Mouse (Mus musculus): ENCODE data around the gene Brd4. TPM values are rescaled to one million over a fixed set of nuclear protein-coding genes. Genes with fewer than 3 reads are reported as not detected.

The Brd4 gene
- polyA plus RNA-seq, 2 experiments, result 80.0 to 97.3 TPM

DNA sequence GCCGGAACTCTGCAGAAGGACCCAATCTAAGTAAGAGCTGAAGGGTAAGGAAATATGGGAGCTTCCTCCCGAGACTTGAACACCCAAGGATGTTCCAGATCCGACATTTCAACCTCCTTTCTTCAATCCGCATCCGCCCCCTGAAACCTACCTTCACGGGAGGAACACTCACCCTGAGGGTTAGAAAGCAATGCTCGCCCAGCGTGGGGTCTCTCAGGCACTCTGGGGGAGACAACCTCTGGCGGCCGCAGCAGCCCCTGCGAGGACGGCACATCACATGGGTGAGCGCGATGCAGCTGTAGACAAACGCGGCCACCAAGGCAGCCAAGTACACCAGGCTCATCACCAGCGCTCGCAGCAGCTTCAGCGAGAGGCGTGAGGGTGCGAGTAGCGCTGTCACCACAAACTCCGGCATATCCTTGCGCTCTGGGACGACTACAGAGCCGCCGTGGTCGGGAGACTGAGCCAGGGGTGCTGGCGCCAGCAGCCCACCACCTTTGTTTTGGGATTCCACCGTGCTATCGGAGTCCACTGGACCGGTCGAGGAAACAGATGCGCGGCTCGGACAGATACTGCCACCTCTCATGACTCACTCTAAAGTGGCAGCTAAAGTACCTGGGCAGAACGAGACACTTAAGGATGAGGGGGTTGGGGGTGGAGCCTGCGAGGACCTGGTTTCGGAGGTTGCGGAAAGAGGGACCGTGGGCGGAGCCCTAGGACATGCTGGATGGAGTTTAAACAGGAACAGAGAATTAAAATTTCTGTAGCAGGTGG, 95.5 kb downstream of the Brd4 start, which contains the start of gene Ephx3:
Gene Ephx3, minus strand, starts transcription at position 687 of the 774 bp plus-strand sequence.
- 7% methylated on average over 42 of the region's 42 CpGs for WGBS
- TF ChIP-seq POLR2A (IDR thresholded peaks at IDR 0.05; ENCODE audit: borderline replicate concordance, extremely low read depth, insufficient read depth, insufficient read length), result no peak
- no peak for DNase-seq (ENCODE audit: low spot score)
- peak within 1 kb of the TSS; percentile 53 for H3K9ac ChIP-seq (ENCODE audit: low read depth, low read length, severe bottlenecking)
- peaks cover 19% of the 10 kb centered on the region; the same call in 1 of the 2 replicates for H3K27me3 ChIP-seq (ENCODE audit: control insufficient read depth, insufficient read depth, low read length)
- no peak for ATAC-seq (ENCODE audit: low FRiP score, low read depth)
- H3K27ac ChIP-seq (replicated peaks; ENCODE audit: low read depth, low read length), result no peak within 1 kb of the TSS
- H3K9me3 ChIP-seq (ENCODE audit: control insufficient read depth, low read length), result no peaks in the 10 kb centered on the region
- peak within 1 kb of the TSS; percentile 64 for H3K4me2 ChIP-seq (replicated peaks; ENCODE audit: low read depth, low read length, severe bottlenecking)
- H3K36me3 ChIP-seq (ENCODE audit: control insufficient read depth, insufficient read depth, low read length), result no peaks in the 10 kb centered on the region
- peaks cover 12% of the 10 kb centered on the region for H3K4me1 ChIP-seq (ENCODE audit: control insufficient read depth, insufficient read depth, low read length)
- peak within 1 kb of the TSS; percentile 38 for H3K4me3 ChIP-seq (replicated peaks; ENCODE audit: low read length)

DNA sequence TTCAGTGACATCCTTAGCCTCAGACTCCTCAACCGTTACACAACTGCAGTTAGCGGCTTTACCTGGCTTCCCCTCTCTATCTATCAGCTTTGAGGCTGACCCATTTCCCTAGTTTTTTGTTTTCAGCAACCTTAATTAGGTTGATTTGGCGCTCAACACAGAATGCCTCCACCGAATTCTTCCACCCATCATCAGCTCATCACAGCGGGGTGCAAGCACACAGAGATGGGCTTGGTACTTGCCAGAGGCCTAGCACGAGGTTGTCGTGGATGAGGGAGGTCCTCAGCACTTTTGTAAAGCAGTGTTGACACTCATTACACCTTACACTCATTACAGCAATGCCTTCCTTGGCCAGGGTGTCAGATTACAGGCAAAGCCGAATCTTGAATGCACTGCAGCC, 101.5 kb downstream of the Brd4 start:
- no peak for TF ChIP-seq POLR2A (IDR thresholded peaks at IDR 0.05; ENCODE audit: borderline replicate concordance, extremely low read depth, insufficient read depth, insufficient read length)
- no peaks in the 10 kb centered on the region for H3K36me3 ChIP-seq (ENCODE audit: control insufficient read depth, insufficient read depth, low read length)
- no peak for DNase-seq (ENCODE audit: low spot score)
- no peak overlapping the region for H3K4me3 ChIP-seq (replicated peaks; ENCODE audit: low read length)
- ATAC-seq (ENCODE audit: low FRiP score, low read depth), result no peak
- no peak overlapping the region for H3K4me2 ChIP-seq (replicated peaks; ENCODE audit: low read depth, low read length, severe bottlenecking)
- no peaks in the 10 kb centered on the region for H3K9me3 ChIP-seq (ENCODE audit: control insufficient read depth, low read length)
- no peak overlapping the region for H3K27ac ChIP-seq (replicated peaks; ENCODE audit: low read depth, low read length)
- H3K4me1 ChIP-seq (ENCODE audit: control insufficient read depth, insufficient read depth, low read length), result no peaks in the 10 kb centered on the region
- 22% methylated on average over 8 of the region's 8 CpGs for WGBS
- H3K27me3 ChIP-seq (ENCODE audit: control insufficient read depth, insufficient read depth, low read length), result 0 out of 2 replicates have a peak, but pooled peaks cover under 1% of the 10 kb centered on the region
- H3K9ac ChIP-seq (ENCODE audit: low read depth, low read length, severe bottlenecking), result 0 out of 2 replicates have a peak overlapping the region, but pooled peaks have one; percentile 21

DNA sequence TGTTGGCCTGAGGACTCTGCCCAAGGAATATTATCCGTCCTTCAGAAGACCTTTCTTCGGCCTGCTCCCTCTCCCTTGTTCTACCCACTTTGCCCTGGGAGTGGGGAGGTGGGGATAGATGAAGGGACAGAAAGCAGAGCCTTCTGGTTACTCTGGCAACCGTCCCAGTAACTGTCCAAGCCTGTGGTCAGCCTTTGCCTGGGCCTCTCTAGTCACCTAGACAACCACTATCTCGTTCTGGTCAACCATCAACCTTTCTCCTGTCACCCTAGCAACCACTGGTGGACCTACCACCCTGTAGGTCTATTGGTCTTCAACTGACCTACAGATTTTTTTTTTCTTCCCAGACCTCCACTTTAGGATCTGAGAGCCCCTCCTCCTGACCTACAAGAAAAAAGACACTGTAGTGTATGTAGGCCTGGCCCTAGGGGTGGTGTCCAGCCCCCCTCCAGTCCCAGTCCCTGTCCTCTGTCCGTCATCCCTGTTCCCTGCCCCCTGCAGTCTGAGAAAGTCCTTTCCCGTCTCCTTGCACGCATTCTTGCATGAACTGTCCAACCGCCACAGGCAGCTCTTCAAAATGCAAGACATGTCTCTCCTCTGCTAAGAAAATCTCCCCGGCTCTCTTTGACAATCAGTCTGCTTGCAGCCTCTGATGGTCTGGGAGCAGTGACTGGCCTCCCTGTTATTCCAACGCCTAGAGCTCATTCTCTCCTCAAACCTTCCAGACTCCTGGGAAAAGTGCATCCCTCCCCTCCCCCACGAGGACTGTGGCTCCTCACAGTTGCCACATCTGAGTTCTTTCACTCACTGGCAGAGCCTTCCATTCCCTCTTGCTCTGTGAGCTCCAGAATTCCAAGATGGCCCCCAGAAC, 104.7 kb downstream of the Brd4 start:
- DNase-seq (ENCODE audit: low spot score), result no peak
- TF ChIP-seq POLR2A (IDR thresholded peaks at IDR 0.05; ENCODE audit: borderline replicate concordance, extremely low read depth, insufficient read depth, insufficient read length), result no peak
- Histone ChIP-seq H3K27me3 (ENCODE audit: control insufficient read depth, insufficient read depth, low read length) (no peaks in the 10 kb centered on the region), H3K4me2 (replicated peaks; ENCODE audit: low read depth, low read length, severe bottlenecking) (no peak overlapping the region), H3K4me1 (ENCODE audit: control insufficient read depth, insufficient read depth, low read length) (no peaks in the 10 kb centered on the region), H3K9me3 (ENCODE audit: control insufficient read depth, low read length) (no peaks in the 10 kb centered on the region), H3K36me3 (ENCODE audit: control insufficient read depth, insufficient read depth, low read length) (no peaks in the 10 kb centered on the region), H3K9ac (ENCODE audit: low read depth, low read length, severe bottlenecking) (no peak overlapping the region), H3K27ac (replicated peaks; ENCODE audit: low read depth, low read length) (no peak overlapping the region), H3K4me3 (replicated peaks; ENCODE audit: low read length) (no peak overlapping the region)
- WGBS, result 65% methylated on average over 11 of the region's 11 CpGs
- ATAC-seq (ENCODE audit: low FRiP score, low read depth), result no peak

DNA sequence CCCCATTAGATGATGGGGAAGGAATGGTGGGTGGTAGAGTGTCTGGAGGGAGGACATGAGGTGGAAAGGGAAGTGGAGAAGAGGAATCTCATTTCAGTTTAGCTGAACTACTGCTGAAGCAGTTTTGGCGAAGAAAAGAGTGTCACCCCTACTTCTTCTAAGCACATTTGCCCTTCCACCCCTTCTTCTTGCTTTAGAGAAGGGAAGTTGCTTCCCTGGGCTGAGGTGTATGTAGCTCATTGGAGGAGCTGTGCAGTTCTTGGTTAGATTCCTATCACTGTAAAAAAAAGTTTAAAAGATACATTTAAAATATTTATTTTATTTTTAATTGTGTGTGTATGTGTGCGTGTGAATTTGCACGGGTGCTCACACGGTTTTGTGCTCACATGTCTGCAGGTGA, 107.6 kb downstream of the Brd4 start:
- no peaks in the 10 kb centered on the region for H3K27me3 ChIP-seq (ENCODE audit: control insufficient read depth, insufficient read depth, low read length)
- 92% methylated on average over 4 of the region's 4 CpGs for WGBS
- H3K4me2 ChIP-seq (replicated peaks; ENCODE audit: low read depth, low read length, severe bottlenecking), result no peak overlapping the region
- H3K4me3 ChIP-seq (replicated peaks; ENCODE audit: low read length), result no peak overlapping the region
- ATAC-seq (ENCODE audit: low FRiP score, low read depth) (no peak), DNase-seq (ENCODE audit: low spot score) (no peak)
- no peaks in the 10 kb centered on the region for H3K9me3 ChIP-seq (ENCODE audit: control insufficient read depth, low read length)
- TF ChIP-seq POLR2A (IDR thresholded peaks at IDR 0.05; ENCODE audit: borderline replicate concordance, extremely low read depth, insufficient read depth, insufficient read length), result no peak
- no peaks in the 10 kb centered on the region for H3K36me3 ChIP-seq (ENCODE audit: control insufficient read depth, insufficient read depth, low read length)
- no peak overlapping the region for H3K27ac ChIP-seq (replicated peaks; ENCODE audit: low read depth, low read length)
- no peaks in the 10 kb centered on the region for H3K4me1 ChIP-seq (ENCODE audit: control insufficient read depth, insufficient read depth, low read length)
- H3K9ac ChIP-seq (ENCODE audit: low read depth, low read length, severe bottlenecking), result no peak overlapping the region

DNA sequence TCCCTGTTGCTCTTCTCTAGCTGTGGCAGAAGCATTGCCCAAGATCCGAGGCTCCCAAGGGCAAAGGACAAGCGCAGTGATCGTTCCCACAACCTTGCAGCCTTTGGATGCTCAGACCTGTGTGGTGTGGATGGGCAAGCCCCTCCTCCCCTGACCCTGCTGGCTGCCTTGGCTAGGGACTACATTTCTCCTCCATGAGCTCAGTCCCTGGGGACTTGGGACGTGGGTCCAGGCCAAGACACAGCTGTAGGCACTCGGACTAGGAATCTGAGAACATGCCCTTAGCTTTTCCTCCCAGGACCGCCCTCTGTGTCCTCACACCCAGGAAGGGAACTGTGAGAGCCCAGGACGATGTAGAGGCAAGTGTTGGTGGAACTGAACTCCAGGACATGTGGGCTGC, 111.4 kb downstream of the Brd4 start:
- no peaks in the 10 kb centered on the region for H3K9me3 ChIP-seq (ENCODE audit: control insufficient read depth, low read length)
- no peak overlapping the region for H3K27ac ChIP-seq (replicated peaks; ENCODE audit: low read depth, low read length)
- no peaks in the 10 kb centered on the region for H3K4me1 ChIP-seq (ENCODE audit: control insufficient read depth, insufficient read depth, low read length)
- H3K36me3 ChIP-seq (ENCODE audit: control insufficient read depth, insufficient read depth, low read length), result no peaks in the 10 kb centered on the region
- no peak overlapping the region for H3K4me3 ChIP-seq (replicated peaks; ENCODE audit: low read length)
- H3K27me3 ChIP-seq (ENCODE audit: control insufficient read depth, insufficient read depth, low read length), result no peaks in the 10 kb centered on the region
- WGBS, result 57% methylated on average over 7 of the region's 7 CpGs
- ATAC-seq (ENCODE audit: low FRiP score, low read depth), result 0 out of 2 replicates have a peak, but pooled peaks have one; percentile 47
- no peak for DNase-seq (ENCODE audit: low spot score)
- no peak overlapping the region for H3K9ac ChIP-seq (ENCODE audit: low read depth, low read length, severe bottlenecking)
- H3K4me2 ChIP-seq (replicated peaks; ENCODE audit: low read depth, low read length, severe bottlenecking), result no peak overlapping the region
- no peak for TF ChIP-seq POLR2A (IDR thresholded peaks at IDR 0.05; ENCODE audit: borderline replicate concordance, extremely low read depth, insufficient read depth, insufficient read length)
